Mouse (Mus musculus): ENCODE results near the gene Rapsn.
A peak's percentile ranks its signal among the peaks of the same experiment; 100 is the strongest.

The Rapsn gene

GRCm38 (mm10) chr2:91053181-91053933 lies 17.9 kb downstream of the Rapsn start:
- no peak for DNase-seq (ENCODE audit: low read depth, low spot score)

GRCm38 (mm10) chr2:91053934-91054382 lies 18.5 kb downstream of the Rapsn start, which contains the start of gene Psmc3:
TSS of gene Psmc3 (plus strand) at chr2:91054009.
- DNase-seq (ENCODE audit: low read depth, low spot score): peak; percentile 95

GRCm38 (mm10) chr2:91058435-91058834 lies 23.0 kb downstream of the Rapsn start:
- no peak for DNase-seq (ENCODE audit: low read depth, low spot score)

- no peak for DNase-seq (ENCODE audit: low read depth, low spot score)
These were observed 24.0 kb downstream of the Rapsn start for GRCm38 (mm10) chr2:91059376-91059775.

- DNase-seq (ENCODE audit: low read depth, low spot score): peak; percentile 47
These were observed 25.3 kb downstream of the Rapsn start for GRCm38 (mm10) chr2:91060544-91061355.

GRCm38 (mm10) chr2:91061849-91062481 lies 26.5 kb downstream of the Rapsn start:
- no peak for DNase-seq (ENCODE audit: low read depth, low spot score)

GRCm38 (mm10) chr2:91062779-91063606 lies 27.6 kb downstream of the Rapsn start:
- no peak for DNase-seq (ENCODE audit: low read depth, low spot score)

GRCm38 (mm10) chr2:91064211-91064610 lies 28.8 kb downstream of the Rapsn start:
- no peak for DNase-seq (ENCODE audit: low read depth, low spot score)

GRCm38 (mm10) chr2:91065544-91065943 lies 30.1 kb downstream of the Rapsn start:
- peak; percentile 72 for DNase-seq (ENCODE audit: low read depth, low spot score)

- DNase-seq (ENCODE audit: low read depth, low spot score): no peak
These were observed 31.0 kb downstream of the Rapsn start for GRCm38 (mm10) chr2:91066455-91066854.

- DNase-seq (ENCODE audit: low read depth, low spot score): no peak
These were observed 32.9 kb downstream of the Rapsn start for GRCm38 (mm10) chr2:91068162-91068871.

- no peak for DNase-seq (ENCODE audit: low read depth, low spot score)
These were observed 33.4 kb downstream of the Rapsn start for GRCm38 (mm10) chr2:91068872-91069165.

GRCm38 (mm10) chr2:91069306-91070000 lies 34.0 kb downstream of the Rapsn start:
- DNase-seq (ENCODE audit: low read depth, low spot score): peak; percentile 33

- peak; percentile 97 for DNase-seq (ENCODE audit: low read depth, low spot score)
These were observed 34.8 kb downstream of the Rapsn start, which contains the start of gene Slc39a13 for GRCm38 (mm10) chr2:91070076-91070800. TSS of gene Slc39a13 (minus strand) at chr2:91070417.

- no peak for DNase-seq (ENCODE audit: low read depth, low spot score)
These were observed 35.6 kb downstream of the Rapsn start for GRCm38 (mm10) chr2:91071059-91071458.

- DNase-seq (ENCODE audit: low read depth, low spot score): no peak
These were observed 36.7 kb downstream of the Rapsn start for GRCm38 (mm10) chr2:91072092-91072491.

- no peak for DNase-seq (ENCODE audit: low read depth, low spot score)
These were observed 42.5 kb downstream of the Rapsn start for GRCm38 (mm10) chr2:91077957-91078313.

GRCm38 (mm10) chr2:91078314-91079025 lies 43.0 kb downstream of the Rapsn start:
- peak; percentile 65 for DNase-seq (ENCODE audit: low read depth, low spot score)

GRCm38 (mm10) chr2:91079026-91079384 lies 43.6 kb downstream of the Rapsn start:
- DNase-seq (ENCODE audit: low read depth, low spot score): no peak
